Mouse (Mus musculus) kidney, adult 2 months (tissue): ENCODE measurements around the gene Stk40. TPM values are rescaled to one million over a fixed set of nuclear protein-coding genes. Genes with fewer than 3 reads are reported as not detected.

ENCODE experiments used
- DNase-seq: peaks from one replicate; pipeline ENCODE4 v3.0.0; 2021
- H3K27ac ChIP-seq: fragments of 200-500 bp; 2 replicates; pipeline ENCODE4 v1.5.1; 2012; ENCODE audit warnings: low read depth, low read length, control low read depth, inconsistent platforms; ENCODE audit not compliant: insufficient read depth
- H3K27me3 ChIP-seq: fragments of 200-500 bp; replicated peaks from 2 replicates; pipeline ENCODE4 v1.6.1; 2012; ENCODE audit warnings: mild to moderate bottlenecking, moderate library complexity, low read length, inconsistent platforms; ENCODE audit not compliant: control insufficient read depth, insufficient read depth
- H3K36me3 ChIP-seq: fragments of 200-500 bp; 2 replicates; pipeline ENCODE4 v1.6.1; 2012; ENCODE audit warnings: mild to moderate bottlenecking, moderate library complexity, low read length, inconsistent platforms; ENCODE audit not compliant: control insufficient read depth, insufficient read depth
- H3K4me1 ChIP-seq: fragments of 200-500 bp; 2 replicates; pipeline ENCODE4 v1.6.1; 2011; ENCODE audit warnings: low read length; ENCODE audit not compliant: control insufficient read depth, insufficient read depth
- H3K4me3 ChIP-seq: fragments of 200-500 bp; 2 replicates; pipeline ENCODE4 v1.5.1; 2011; ENCODE audit warnings: mild to moderate bottlenecking, low read depth, low read length, control low read depth; ENCODE audit not compliant: insufficient read depth
- CTCF ChIP-seq: fragments of 200-500 bp; conservative IDR thresholded peaks from 2 replicates; pipeline ENCODE4 v1.5.1; 2011; ENCODE audit warnings: low read depth, mild to moderate bottlenecking, control low read depth, low read length, moderate library complexity, mixed read lengths; ENCODE audit not compliant: insufficient read depth, insufficient read length
- POLR2A ChIP-seq: fragments of 200-500 bp; IDR thresholded peaks from one replicate; pipeline ENCODE4 v1.6.1; 2011; ENCODE audit warnings: low read depth, low read length, control low read depth
- WGBS: fragments of 180-500 bp; shearing (Covaris S2); methylation state at CpG from one replicate; pipeline ENCODE4 v1.1.7; 2018; 5-methylcytosine and 5-hydroxymethylcytosine counted together
- polyA plus RNA-seq: library from polyadenylated mRNA; depleted of rRNA; stranded (reverse); fragments of >200 nt; gene quantifications from 2 replicates; pipeline ENCODE4 v1.2.3, GENCODE M21; 2012

Gene Stk40
- polyA plus RNA-seq, 1 experiment = 38.9 TPM

GRCm38 (mm10) chr4:126149041-126149676 is 45.4 kb downstream of the Stk40 start:
- Histone ChIP-seq H3K27ac (peak overlapping the region; percentile 92), H3K4me3 (peak overlapping the region; percentile 78), H3K4me1 (peaks cover 17% of the 10 kb centered on the region; the same call in 1 of the 2 replicates), H3K27me3 (no peaks in the 10 kb centered on the region), H3K36me3 (no peaks in the 10 kb centered on the region; the same call in 1 of the 2 replicates)
- 34% methylated on average over 42 of the region's 42 CpGs for WGBS
- TF ChIP-seq POLR2A (no peak), CTCF (no peak)
- DNase-seq = peak; percentile 61

DNA sequence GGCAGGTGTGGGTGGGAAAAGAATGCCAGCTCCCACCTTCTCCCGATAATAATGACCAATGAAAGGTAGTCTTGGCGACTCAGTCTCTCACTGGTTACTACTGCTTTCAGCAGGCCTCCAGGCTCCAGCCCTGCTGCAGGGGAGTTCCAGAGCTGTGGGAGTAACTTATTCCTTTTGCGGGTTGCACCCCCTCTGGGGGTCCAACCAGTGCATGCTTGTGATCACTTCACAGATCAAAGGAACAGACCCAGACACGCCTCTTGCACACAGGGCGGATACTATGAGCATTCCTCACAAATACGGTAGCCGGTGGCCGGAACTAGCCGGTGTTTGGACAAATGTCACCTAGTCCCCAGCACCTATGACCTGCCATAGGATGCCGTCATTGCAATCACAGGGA is 46.0 kb downstream of the Stk40 start:
- H3K27ac ChIP-seq = peak overlapping the region; percentile 92
- no peak for DNase-seq
- H3K4me1 ChIP-seq = peaks cover 17% of the 10 kb centered on the region; the same call in 1 of the 2 replicates
- TF ChIP-seq CTCF (no peak), POLR2A (no peak)
- WGBS = 29% methylated on average over 10 of the region's 10 CpGs
- no peaks in the 10 kb centered on the region; the same call in 1 of the 2 replicates for H3K36me3 ChIP-seq
- H3K4me3 ChIP-seq = peak overlapping the region; percentile 78
- no peaks in the 10 kb centered on the region for H3K27me3 ChIP-seq

DNA sequence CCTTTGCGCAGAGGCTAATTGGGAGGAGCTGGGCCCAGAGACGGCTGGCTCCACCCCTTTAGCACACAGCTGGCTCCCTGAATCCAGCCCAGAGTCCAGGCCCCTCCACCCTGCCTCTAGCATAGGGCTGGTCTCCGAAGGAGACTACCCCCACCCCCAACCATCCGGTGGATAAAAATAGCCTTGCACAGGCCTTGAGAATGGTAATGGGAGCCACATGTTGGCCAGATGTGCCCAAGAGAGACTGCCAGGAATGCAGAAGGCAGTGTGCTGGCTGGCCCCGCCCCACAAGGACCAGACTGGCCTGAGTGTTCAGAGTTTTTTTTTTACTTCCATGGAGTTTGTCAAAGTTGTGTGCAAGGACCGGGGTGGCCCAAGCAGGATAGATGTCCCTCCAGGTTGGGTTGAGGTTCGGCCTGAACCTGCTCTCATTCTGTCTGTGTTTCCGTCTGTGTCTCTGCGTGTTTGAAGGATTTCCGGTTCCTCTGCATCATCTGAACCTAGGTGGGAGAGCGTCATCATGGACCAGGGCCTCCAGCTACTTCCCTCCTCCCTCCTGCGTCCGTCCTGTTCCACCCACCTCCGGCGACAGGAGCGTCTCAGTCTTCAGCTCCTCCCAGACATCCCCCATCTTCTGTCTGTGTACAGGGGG is 46.7 kb downstream of the Stk40 start:
- H3K27ac ChIP-seq = peak overlapping the region; percentile 92
- H3K4me1 ChIP-seq = peaks cover 17% of the 10 kb centered on the region; the same call in 1 of the 2 replicates
- no peaks in the 10 kb centered on the region for H3K27me3 ChIP-seq
- 34% methylated on average over 16 of the region's 16 CpGs for WGBS
- no peak for TF ChIP-seq CTCF
- peak; percentile 12 for TF ChIP-seq POLR2A
- H3K36me3 ChIP-seq = no peaks in the 10 kb centered on the region; the same call in 1 of the 2 replicates
- DNase-seq = peak; percentile 89
- H3K4me3 ChIP-seq = peak overlapping the region; percentile 9; the same call in 1 of the 2 replicates

DNA sequence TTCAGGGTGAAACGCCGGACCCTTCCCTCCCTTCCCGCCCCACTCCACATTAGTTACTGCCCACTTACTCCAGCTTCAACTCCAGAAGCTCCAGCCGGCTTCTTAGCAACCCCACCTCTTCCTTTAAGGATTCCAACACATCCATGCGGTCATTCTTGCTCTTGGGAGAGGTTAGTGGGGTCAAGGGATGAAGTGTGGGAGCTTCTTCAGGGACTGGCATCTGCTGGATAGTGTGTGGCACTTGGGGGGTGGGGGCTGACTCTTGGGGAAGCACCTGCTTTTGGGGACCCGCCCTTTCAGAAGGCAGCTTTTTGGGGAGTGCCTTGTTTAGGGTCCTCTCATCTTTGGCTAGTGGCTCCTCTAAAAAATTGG is 47.2 kb downstream of the Stk40 start:
- no peaks in the 10 kb centered on the region; the same call in 1 of the 2 replicates for H3K36me3 ChIP-seq

DNA sequence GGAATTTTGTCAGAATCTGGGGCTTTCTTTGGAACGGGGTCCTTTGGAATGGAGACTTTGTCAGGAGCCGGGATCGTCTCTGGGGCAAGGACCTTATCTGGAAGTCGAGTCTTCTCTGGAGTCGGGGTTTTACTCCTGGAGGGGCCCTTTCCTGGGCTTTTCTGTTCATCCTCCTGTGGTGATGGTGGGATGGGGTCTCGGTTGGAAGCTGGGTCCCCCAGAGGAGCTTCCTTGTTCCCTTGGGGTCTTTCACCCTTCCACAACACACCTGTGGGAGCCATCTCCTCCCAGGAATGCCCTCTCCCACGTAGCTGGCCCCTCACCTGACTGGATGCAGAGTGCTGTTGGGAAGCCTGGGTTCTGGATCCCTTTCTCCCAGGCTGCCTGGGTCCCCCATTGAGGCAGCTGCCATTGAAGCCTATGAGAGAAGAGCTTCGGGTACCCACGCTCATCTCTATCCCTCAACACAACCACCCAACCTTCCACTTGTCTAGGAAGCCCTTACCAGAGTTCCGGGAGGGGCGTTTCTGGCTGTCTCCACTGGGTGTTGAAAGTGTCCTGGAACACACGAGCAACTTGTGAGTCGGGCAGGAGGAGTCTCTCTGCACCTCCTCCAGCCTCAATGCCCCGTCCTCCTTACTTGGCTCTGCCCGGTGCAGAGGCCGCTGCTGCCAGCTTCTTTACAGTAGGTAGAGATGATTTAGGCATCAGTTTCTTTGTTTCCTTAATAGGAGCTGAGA is 48.1 kb downstream of the Stk40 start:
- H3K27me3 ChIP-seq = no peaks in the 10 kb centered on the region
- no peaks in the 10 kb centered on the region; the same call in 1 of the 2 replicates for H3K36me3 ChIP-seq
- DNase-seq = no peak
- no peak overlapping the region for H3K27ac ChIP-seq
- H3K4me3 ChIP-seq = no peak overlapping the region
- WGBS = 79% methylated on average over 16 of the region's 16 CpGs
- H3K4me1 ChIP-seq = peaks cover 16% of the 10 kb centered on the region
- TF ChIP-seq CTCF = no peak
- no peak for TF ChIP-seq POLR2A

More for the DNA sequence above, 47.2 kb downstream of the Stk40 start:
- TF ChIP-seq CTCF (no peak), POLR2A (no peak)
- Histone ChIP-seq H3K4me1 (peaks cover 17% of the 10 kb centered on the region), H3K27me3 (no peaks in the 10 kb centered on the region), H3K4me3 (peak overlapping the region; percentile 9; the same call in 1 of the 2 replicates), H3K27ac (peak overlapping the region; percentile 92)
- DNase-seq = no peak
- WGBS = 48% methylated on average over 6 of the region's 6 CpGs

GRCm38 (mm10) chr4:126152864-126153263 is 49.1 kb downstream of the Stk40 start:
- no peak for DNase-seq
- H3K27ac ChIP-seq = no peak overlapping the region
- no peaks in the 10 kb centered on the region; the same call in 1 of the 2 replicates for H3K36me3 ChIP-seq
- no peak overlapping the region for H3K4me3 ChIP-seq
- H3K4me1 ChIP-seq = peaks cover 12% of the 10 kb centered on the region
- TF ChIP-seq POLR2A = no peak
- no peak for TF ChIP-seq CTCF
- H3K27me3 ChIP-seq = no peaks in the 10 kb centered on the region
- 67% methylated on average over 14 of the region's 14 CpGs for WGBS
